Mouse (Mus musculus) NIH3T3 (cell line): ENCODE measurements around the gene Syt7.

Experiments
- DNase-seq: peaks from one replicate; pipeline ENCODE4 v3.0.0-alpha.2; 2012; ENCODE audit warnings: low read depth

The Syt7 gene

GRCm38 (mm10) chr19:10425484-10426270, 36.8 kb downstream of the Syt7 start:
- DNase-seq: no peak

- DNase-seq: no peak
Observed at GRCm38 (mm10) chr19:10426312-10426711, 37.4 kb downstream of the Syt7 start.

- DNase-seq: no peak
Observed at GRCm38 (mm10) chr19:10426793-10427192, 37.9 kb downstream of the Syt7 start.

- DNase-seq: no peak
Observed at GRCm38 (mm10) chr19:10427431-10427830, 38.5 kb downstream of the Syt7 start.

GRCm38 (mm10) chr19:10429371-10429770, 40.5 kb downstream of the Syt7 start:
- DNase-seq: no peak

GRCm38 (mm10) chr19:10431410-10431809, 42.5 kb downstream of the Syt7 start:
- DNase-seq: no peak

- no peak for DNase-seq
Observed at GRCm38 (mm10) chr19:10431841-10432240, 43.0 kb downstream of the Syt7 start.

- no peak for DNase-seq
Observed at GRCm38 (mm10) chr19:10433225-10433624, 44.3 kb downstream of the Syt7 start.

GRCm38 (mm10) chr19:10433879-10434540, 45.1 kb downstream of the Syt7 start:
- DNase-seq: no peak

- no peak for DNase-seq
Observed at GRCm38 (mm10) chr19:10434927-10435326, 46.0 kb downstream of the Syt7 start.

- DNase-seq: peak; percentile 87
Observed at GRCm38 (mm10) chr19:10435908-10436307, 47.0 kb downstream of the Syt7 start.

- DNase-seq: no peak
Observed at GRCm38 (mm10) chr19:10436726-10437125, 47.8 kb downstream of the Syt7 start.

GRCm38 (mm10) chr19:10437521-10437920, 48.6 kb downstream of the Syt7 start:
- DNase-seq: peak; percentile 19

- no peak for DNase-seq
Observed at GRCm38 (mm10) chr19:10444685-10445369, 55.9 kb downstream of the Syt7 start.

- DNase-seq: no peak
Observed at GRCm38 (mm10) chr19:10448275-10448674, 59.4 kb downstream of the Syt7 start.

- DNase-seq: no peak
Observed at GRCm38 (mm10) chr19:10449190-10449589, 60.3 kb downstream of the Syt7 start.

GRCm38 (mm10) chr19:10449708-10450107, 60.8 kb downstream of the Syt7 start:
- DNase-seq: peak; percentile 90

- no peak for DNase-seq
Observed at GRCm38 (mm10) chr19:10454718-10455436, 66.0 kb downstream of the Syt7 start.

GRCm38 (mm10) chr19:10455437-10455806, 66.5 kb downstream of the Syt7 start:
- DNase-seq: no peak

GRCm38 (mm10) chr19:10456752-10457483, 68.0 kb downstream of the Syt7 start, which contains the start of gene Lrrc10b:
Lrrc10b (minus strand) TSS chr19:10457473.
- no peak for DNase-seq

GRCm38 (mm10) chr19:10457484-10457800, 68.6 kb downstream of the Syt7 start:
- no peak for DNase-seq

GRCm38 (mm10) chr19:10458096-10458495, 69.2 kb downstream of the Syt7 start:
- peak; percentile 77 for DNase-seq
